Mouse (Mus musculus): Measurements from ENCODE around the gene Rnase10. TPM values are rescaled to one million over a fixed set of nuclear protein-coding genes. Genes with fewer than 3 reads are reported as not detected.
"Not testable (repeated sequence)": the region's sequence is repeated elsewhere in the genome, so short reads cannot be mapped to it uniquely, and the experiment has no call there.

Gene Rnase10
- under 1 TPM in 1 of 2 experiments, not detected in 1; 0.24 TPM for total RNA-seq (2021)

DNA sequence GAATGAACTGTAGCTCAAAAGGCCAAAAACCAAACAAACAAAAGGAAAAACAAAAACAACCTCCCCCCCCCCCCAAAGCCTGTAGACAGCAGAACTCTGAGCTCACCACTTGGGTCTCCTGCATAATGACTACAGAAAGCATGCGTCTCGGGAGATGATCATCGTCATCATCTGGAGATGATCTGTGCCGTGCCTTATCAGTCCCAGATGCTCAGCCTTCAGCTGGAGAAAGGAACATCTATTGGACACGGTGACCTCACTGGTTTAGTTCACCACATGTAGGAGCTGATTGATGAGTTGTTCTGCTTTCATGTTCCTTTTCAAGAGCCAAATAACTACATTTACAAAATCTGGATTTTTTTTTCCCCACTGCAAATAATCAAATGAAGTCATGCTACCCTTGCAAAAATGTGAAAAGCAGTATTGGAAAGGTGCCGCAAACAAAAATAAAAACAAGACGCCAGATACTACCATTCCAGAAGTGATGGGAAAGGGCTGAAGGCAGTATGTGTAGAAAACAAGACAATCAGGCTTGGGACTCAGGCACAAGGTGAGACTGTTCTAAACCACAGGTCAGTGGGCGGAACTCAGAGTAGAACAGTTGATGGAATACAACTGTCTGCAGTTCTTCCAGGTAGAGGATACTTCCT is at the start of gene Rnase10:
TSS of gene Rnase10 (plus strand) at position 600 of the 650 bp plus-strand sequence.
- no peak for DNase-seq
- intact Hi-C loops (cut with DNase I): no loop called here

DNA sequence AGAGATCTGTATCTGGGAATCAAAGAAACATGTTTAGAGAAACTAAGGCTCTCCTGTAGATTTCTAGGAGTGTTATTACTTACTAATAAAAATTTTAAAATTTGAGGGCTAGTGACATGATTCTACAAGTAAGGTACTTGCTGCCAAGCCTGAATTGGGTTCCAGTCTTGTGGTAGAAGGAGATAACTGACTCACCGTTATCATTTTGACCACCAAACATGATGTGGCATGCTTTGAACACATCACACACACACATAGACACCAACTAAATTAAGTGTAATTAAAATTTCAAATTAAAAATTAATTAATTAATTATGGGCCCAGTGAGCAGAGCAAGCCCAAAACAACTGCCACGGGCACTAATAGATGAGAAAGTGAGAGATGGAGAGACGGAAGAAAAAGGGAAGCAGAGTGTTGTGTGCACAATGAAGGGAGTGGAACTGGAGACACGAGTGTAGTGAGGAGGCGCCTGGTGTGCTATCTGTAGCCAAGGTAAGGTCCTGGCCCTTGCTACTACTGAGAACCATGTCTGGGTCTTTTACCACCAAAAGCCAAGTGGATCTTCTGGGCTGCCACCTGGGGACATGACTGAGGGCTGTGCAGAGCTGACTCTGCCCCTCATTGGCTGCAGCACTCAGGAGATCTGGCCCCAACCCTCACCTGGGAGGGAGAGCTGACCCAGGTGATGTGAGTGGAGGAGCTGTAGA is 49.1 kb upstream of the Rnase10 start:
- intact Hi-C loops (cut with DNase I); DNase-seq: not testable (repeated sequence)

DNA sequence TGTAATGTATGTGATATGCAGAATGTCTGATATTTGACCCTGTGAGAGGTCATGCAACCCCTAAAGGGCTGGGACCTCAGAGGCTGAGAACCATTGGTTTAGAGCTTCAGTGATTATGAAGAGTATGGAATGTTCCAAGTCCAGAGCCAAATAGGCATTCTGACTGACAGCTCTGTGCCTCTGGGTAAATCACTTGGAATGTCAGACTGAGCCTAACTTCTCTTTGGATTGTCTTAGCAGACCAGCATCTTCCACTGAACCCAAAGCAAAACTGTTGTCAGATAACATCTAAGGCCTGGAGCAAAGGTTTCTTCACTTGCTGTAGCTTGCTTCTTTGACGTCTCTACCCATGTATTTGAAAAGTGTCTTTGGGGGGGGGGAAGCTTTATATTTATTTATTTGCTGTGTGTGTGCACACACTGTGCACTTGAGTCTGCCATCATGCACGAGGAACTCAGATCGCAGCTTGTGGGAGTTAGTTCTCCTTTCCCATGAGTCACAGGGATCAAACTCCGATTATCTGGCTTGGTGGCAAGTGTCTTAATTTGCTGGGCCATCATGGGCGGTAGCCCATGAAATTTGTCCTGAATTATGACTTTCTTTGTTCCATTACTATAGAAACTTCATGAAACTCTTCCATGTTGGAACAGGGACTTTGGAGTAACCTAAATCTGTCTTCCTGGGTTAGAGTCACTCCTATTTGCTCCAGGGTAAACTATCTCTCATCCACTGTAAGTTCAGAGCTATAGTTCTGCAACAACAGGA is 39.2 kb upstream of the Rnase10 start:
- intact Hi-C loops (cut with DNase I): no loop called here
- DNase-seq: no peak

DNA sequence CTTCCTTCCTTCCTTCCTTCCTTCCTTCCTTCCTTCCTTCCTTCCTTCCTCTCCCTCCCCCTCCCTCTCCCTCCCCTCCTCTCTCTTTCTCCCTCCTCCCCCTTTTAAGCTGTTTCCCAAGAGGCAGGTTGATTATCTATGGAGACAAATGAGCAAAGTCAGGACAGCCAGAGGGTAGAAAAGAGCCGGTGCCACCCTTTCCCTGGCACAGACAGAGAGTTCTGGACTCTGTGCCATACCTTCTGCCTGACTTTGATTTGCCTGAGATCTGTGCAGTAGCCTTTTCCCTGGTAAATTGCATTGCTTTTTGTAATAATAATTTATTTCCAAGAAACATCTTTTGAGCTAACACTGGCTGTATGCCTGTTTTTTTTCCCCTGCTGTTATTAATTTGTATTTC is 38.5 kb upstream of the Rnase10 start:
- intact Hi-C loops (cut with DNase I): no loop called here
- DNase-seq: peak; percentile 9

DNA sequence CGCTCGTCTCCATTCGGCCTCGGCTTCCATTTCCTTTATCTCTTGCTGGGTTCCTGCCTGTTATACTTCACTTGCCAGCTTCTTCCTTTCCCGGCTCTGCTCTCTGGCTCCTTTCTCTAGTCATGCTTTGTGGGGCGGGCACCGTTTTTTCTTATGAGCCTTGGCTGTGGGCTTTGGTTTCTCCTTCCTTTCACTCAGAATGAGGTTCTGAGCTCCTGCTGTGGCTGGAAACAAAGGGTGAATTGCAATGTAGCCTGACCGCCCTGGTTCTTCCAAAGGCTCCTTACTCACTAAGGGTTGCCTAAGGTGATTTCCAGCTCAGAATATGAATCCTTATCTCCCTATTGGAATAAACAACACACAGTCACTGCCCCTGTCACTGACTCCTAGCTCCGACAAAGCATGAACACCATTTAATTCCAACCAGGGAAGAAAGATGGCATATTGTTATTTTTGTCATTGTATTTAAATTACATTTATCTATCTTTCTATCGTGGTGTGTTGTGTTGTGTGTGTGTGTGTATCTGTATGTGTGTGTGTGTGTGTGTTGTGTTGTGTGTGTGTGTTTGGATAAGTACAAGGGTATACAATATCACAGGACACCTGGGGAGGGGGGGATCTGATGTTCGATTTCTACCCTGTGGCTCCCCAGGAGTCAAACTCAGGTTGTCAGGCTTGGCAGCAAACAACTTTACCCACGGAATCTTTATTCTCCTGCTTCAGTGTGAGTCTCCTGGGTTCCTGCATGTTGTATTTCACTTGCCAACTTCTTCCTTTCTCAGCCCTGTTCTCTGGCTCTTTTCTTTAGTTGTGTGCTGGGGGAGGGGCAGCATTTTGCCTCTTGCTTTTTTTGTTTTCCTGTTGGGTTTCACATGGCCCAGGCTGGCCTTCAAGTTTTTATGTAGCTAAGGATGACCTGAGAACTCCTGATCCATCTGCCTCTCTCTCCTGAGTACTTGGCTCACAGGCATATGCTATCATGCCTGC is 37.7 kb upstream of the Rnase10 start:
- intact Hi-C loops (cut with DNase I): no loop called here
- DNase-seq: peak; percentile 36

DNA sequence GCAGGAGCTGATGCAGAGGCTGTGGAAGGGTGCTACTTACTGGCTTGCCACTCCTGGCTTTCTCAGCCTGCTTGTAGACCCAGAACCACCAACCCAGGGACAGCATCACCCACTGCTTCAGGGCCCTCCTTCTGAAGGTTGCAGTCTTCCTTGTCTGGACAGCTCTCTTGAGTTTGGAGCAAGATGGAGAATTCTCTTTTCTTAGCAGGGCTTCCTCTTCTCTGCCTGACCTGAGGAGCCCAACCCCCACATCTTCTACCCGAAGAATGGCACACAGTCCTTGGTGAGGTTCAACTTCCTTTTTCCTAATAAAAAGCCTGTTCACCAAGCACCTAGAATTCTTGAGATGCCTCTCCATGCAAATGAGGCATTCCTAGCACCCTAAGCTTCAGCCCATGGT is 36.7 kb upstream of the Rnase10 start:
- intact Hi-C loops (cut with DNase I): no loop called here
- no peak for DNase-seq

DNA sequence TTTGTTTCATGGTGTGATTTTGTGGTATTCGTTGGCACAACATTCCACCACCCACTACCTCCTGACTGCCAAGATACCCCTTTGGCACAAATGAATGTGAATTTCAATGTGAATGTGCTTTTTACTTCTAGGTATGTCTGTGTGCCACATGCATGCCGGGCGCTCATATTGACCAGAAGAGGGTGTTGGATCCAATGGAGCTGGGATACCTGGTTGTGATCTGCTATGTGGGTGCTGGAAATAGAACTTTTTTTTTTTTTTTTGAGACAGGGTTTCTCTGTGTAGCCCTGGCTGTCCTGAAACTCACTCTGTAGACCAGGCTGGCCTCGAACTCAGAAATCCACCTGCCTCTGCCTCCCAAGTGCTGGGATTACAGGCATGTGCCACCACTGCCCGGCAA is 34.5 kb upstream of the Rnase10 start:
- intact Hi-C loops (cut with DNase I); DNase-seq: not testable (repeated sequence)

DNA sequence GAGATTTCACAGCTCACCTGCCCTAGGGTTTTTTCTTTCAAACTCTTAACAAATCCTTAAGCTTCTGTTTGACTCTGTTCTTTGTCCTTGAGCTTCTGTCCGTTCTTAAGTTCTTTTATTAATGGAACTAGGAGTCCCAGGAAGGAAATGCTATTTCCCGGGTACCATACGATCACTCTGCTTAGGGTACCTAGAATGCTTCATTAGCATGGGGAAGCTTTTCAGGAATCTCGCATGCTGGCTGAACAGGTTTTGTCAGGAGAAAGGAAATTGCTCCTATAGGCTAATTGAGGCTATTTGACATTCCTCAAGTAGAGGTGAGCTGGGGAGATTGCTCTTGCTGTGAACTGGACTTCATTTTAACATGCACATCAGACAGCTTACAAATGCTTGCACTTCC is 33.9 kb upstream of the Rnase10 start:
- intact Hi-C loops (cut with DNase I): no loop called here
- no peak for DNase-seq

DNA sequence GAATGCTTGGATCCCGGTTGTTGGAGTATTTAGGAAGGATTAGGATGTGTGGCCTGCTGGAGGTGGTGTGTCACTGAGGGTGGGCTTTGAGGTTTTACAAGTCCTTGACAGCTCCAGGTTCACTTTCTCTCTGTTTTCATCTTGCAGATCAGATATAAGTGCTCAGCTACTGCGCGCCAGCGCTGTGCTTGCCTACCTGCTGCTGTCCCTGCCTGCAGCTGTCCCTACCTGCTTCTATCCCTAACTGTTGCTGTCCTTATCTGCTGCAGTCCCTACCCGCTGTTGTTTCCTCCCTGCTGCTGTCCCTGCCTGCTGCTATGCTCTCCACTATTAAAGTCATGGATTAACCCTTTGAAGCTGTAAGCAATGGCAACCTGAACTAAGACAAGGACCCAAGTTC is 32.5 kb upstream of the Rnase10 start:
- intact Hi-C loops (cut with DNase I): no loop called here
- no peak for DNase-seq

DNA sequence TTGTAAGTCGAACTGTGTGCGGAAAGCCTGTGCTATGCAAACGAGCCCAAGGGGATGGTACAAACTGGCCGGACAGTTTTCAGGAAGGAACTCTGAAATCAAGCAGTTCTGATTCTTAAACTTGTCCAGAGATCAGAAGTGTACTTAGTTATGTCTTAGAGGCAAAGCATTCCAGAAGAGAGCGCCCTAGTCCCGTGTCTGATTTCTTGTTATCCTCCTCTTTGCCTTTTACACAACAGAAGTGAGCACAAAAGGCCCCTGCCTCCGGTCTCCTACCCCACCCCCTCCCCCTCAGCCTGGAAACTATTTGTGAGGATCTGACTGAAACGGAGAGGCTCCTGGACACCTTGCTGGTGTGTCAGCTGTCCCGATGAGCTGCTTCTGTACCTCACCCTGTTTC is 30.9 kb upstream of the Rnase10 start:
- DNase-seq: no peak
- intact Hi-C loops (cut with DNase I): no loop called here

DNA sequence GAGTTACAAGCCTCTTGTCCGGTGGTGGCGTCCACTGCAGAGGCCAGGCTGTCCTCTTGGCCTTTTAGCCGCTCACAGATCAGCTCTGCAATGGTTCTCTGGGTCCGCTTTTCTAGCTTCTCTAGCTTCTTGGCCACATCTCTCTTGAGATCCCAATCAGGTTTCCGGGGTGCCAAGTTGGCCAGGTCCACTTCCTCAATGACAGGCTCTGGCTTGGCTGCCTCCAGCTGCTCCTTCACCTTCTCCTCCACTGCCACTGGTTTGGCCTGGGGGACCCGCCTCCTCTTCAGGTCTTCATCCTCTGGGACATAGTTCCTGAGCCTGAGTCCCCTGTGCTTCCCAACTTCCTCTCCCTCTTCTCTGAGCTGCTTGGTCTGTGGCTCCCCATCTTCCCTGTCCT is 29.1 kb upstream of the Rnase10 start:
- DNase-seq; intact Hi-C loops (cut with DNase I): not testable (repeated sequence)

DNA sequence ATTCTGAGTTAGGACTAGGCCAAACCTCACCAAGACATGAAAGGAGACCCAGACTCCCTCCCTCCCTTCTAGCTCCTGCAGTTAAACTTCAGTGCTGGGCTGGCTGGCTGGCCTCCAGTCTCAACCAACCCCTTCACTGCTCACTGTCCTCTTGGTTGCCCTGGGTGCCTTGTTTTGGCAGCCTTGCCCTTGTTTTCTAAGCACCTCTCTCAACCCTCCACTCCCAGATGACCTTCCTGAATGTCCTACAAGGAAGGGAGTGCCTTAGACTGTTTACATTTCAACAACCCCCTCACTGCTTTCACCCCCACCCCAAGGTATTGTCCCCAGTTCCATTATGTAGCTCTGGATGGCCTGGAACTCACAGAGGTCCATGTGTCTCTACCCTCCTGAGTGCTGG is 27.9 kb upstream of the Rnase10 start:
- intact Hi-C loops (cut with DNase I): no loop called here
- DNase-seq: no peak

DNA sequence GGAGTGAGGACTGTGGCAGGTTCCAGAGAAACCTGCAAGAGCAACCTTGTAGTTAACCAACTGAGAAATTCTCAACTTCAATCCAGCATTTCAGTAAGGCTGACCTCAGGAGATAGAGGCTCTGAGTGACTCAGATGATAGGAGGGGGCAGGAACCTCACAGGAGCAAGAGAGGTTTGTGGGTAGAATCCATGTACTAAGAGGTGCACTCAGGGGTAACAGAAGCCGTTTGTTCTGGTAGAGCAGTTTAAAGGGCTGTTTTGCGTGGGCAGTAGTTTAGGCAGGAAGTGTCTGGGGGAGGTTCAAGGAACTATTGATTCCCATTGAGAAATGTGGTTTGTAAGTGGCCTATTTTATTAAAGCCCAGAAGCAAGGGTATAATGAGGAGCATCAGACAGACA is 26.3 kb upstream of the Rnase10 start:
- intact Hi-C loops (cut with DNase I): no loop called here
- DNase-seq: no peak

DNA sequence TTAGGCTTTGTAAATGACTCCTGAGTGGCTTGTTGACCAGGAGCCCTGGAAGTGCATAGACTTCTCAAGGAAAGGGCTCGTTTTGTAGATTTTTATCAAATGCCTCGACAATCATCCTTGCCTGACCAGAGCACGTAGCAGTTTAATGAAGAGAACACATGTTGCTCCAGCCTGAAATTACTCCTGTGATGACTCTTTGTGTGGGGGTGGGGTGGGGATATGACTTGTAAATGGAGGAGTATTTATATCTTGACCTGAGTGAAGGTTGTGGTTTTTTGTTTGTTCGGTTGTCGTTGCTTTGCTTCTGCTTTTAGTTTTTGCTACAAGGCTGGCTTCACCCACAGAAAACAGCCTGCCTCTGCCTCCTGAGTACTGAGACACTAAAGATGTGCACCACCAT is 25.7 kb upstream of the Rnase10 start:
- intact Hi-C loops (cut with DNase I): no loop called here
- no peak for DNase-seq

DNA sequence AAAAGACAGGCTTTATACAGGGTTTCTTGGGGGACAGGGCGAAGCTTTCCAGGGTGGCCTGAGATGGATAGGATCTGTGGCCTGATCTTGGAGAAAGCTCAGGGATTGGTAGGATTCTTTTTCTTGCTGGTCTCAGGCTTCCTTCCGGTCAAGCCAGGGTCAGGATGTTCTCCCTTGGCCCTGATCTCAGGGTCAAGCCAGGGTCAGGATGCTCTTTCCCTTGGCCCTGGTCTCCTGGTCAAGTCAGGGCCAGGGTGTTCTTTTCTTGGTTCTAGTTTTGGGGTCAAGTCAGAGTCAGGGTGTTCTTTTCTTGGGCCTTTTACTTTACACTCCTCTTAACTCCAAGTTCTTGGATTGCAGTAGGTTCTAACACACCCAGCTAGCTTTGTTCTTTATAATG is 19.9 kb upstream of the Rnase10 start:
- intact Hi-C loops (cut with DNase I): loop anchor here (5.0 kb wide), 1 partner anchor 50 kb away; no protein-coding TSS in a partner anchor
- no peak for DNase-seq

DNA sequence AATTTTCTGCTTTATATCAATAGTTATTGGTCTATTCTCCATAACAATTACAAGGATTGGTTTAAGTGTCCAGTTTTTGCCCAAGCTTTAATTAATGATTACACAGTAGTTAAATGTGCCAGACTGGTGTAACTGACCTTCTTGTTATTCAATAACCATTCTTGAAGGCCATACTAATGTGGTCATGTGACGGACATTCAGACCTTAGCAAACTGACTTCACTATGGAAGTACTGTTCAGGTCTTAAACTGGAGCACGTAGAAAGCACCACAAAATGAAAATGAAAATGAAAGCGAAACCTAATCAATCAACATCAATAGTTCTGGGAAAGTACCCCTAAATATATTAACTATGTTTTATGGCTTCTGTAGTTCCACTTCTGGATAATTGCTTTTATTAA is 16.5 kb upstream of the Rnase10 start:
- intact Hi-C loops (cut with DNase I): no loop called here
- no peak for DNase-seq

DNA sequence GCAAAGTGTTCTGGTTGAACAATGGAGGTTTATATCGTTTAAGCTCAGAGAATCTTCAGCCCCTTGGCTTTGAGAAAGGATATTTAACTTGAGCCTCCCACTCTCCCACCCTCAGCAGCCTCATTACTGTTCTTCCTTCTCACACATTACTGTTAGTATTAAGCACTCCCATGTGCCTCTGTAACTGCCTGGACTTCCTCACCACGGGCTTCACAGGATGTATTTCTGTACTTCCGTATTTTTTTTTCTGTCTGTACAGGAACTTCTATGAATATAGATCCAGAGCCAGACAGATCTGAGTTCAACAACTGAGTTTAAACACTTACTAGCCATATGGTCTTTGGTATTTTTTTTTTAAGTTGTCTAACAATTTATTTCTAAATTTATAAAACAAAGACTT is 10.5 kb upstream of the Rnase10 start:
- intact Hi-C loops (cut with DNase I): no loop called here
- DNase-seq: no peak

DNA sequence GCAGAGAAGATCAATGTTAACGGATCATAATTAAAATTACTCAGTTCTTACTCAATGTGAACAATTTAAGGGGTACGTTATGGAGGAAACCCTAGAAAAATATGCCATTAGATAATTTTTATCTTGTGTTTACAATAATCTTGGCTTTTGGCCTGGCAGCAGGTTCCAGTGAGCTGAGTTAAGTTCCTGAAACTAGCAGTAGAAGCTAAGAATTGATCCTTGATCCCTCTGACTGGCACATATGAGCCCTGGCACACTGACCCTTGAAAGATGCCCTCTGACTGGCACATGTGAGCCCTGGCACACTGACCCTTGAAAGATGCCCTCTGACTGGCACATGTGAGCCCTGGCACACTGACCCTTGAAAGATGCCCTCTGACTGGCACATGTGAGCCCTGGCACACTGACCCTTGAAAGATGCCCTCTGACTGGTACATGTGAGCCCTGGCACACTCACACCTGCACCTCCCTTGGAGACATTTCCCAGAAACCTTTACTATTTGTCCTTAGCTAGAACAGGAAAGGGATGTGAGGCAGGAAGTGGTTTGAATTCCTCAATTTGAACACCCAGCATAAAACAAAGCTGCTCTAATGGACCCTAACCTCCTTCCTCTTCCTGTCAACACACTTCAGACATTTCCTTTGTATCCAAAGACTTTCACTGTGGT is 9.4 kb upstream of the Rnase10 start:
- intact Hi-C loops (cut with DNase I): no loop called here
- DNase-seq: no peak

DNA sequence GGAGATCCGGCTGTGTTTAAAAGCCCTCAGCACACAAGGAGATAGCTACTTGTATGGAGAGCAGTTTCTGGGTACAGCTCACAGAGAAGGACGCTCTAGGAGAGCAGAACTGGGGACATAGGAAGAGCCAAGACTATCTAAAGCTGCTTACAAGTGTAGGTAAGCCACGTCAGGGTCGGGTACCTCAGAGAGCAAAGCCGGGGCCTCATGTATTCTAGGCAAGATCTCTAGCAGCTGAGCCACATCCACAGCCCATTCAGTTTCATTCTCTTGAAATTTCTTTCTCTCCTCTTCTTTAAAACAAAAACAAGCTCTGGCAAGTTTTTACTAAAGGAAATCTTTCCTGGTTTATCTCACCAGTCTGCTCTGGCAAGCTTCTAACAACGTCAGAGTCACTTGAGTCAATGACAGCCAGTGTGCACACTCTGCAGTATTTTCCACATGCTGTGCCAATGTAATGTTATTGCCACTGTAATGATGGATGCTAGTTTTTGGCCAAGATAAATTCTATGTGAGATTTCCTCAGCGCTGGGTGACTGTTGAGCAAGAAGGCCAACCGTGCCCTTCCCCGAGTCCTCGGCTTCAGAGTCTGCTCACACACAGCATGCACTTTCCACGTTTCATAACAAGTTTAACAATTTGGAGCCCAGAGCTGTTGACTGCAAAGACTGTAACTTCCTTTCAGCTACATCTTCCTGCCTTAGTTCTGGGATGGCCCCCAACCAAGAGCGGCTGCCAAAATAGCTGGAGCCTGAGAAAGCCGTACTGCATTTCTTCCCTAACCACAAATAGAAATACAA is 563 bp downstream of the Rnase10 start:
- intact Hi-C loops (cut with DNase I): no loop called here
- peak; percentile 12 for DNase-seq
